Mouse (Mus musculus) heart, adult 2 months (tissue): Measurements from ENCODE around the gene Il22ra1. TPM values are rescaled to one million over a fixed set of nuclear protein-coding genes. Genes with fewer than 3 reads are reported as not detected.
A peak's percentile ranks its signal among the peaks of the same experiment; 100 is the strongest.
"Not testable (repeated sequence)": the region's sequence is repeated elsewhere in the genome, so short reads cannot be mapped to it uniquely, and the experiment has no call there.

Experiments
- DNase-seq, 2 experiments: peaks; one replicate each; pipeline ENCODE4 v3.0.0; 2021
- H3K27ac ChIP-seq: fragments of 200-600 bp; 2 replicates; pipeline ENCODE4 v1.8.1; 2022
- H3K27me3 ChIP-seq: fragments of 200-500 bp; 2 replicates; pipeline ENCODE4 v1.6.1; 2012; ENCODE audit warnings: mild to moderate bottlenecking, low read length, inconsistent platforms, mixed read lengths; ENCODE audit not compliant: control insufficient read depth, insufficient read depth
- H3K36me3 ChIP-seq: fragments of 200-500 bp; 2 replicates; pipeline ENCODE4 v1.6.1; 2012; ENCODE audit warnings: low read length, inconsistent platforms; ENCODE audit not compliant: control insufficient read depth, insufficient read depth
- H3K4me1 ChIP-seq: fragments of 200-500 bp; 2 replicates; pipeline ENCODE4 v1.6.1; 2011; ENCODE audit warnings: low read length; ENCODE audit not compliant: control insufficient read depth, insufficient read depth
- H3K4me3 ChIP-seq: fragments of 200-600 bp; 2 replicates; pipeline ENCODE4 v1.8.1; 2022
- H3K79me2 ChIP-seq: fragments of 200-500 bp; replicated peaks from 2 replicates; pipeline ENCODE4 v1.6.1; 2012; ENCODE audit warnings: mild to moderate bottlenecking, inconsistent platforms, low read length, moderate library complexity, mixed read lengths; ENCODE audit not compliant: control insufficient read depth, insufficient read depth
- H3K9ac ChIP-seq: fragments of 200-500 bp; 2 replicates; pipeline ENCODE4 v1.6.1; 2012; ENCODE audit warnings: low read depth, mild to moderate bottlenecking, control low read depth, inconsistent platforms, low read length, mixed read lengths
- CTCF ChIP-seq: fragments of 200-600 bp; IDR thresholded peaks from 2 replicates; pipeline ENCODE4 v1.8.1; 2022; ENCODE audit warnings: antibody characterized with exemption, mild to moderate bottlenecking, moderate library complexity
- EP300 ChIP-seq: fragments of 200-500 bp; IDR thresholded peaks from 2 replicates; pipeline ENCODE4 v1.6.1; 2011; ENCODE audit warnings: low read depth, low read length, control low read depth; ENCODE audit not compliant: insufficient read depth
- POLR2A ChIP-seq: fragments of 200-500 bp; IDR thresholded peaks from 2 replicates; pipeline ENCODE4 v1.6.1; 2011; ENCODE audit warnings: mild to moderate bottlenecking, low read depth, low read length, control low read depth; ENCODE audit not compliant: insufficient read depth
- WGBS: fragments of 180-500 bp; shearing (Covaris S2); methylation state at CpG from one replicate; pipeline ENCODE4 v1.1.7; 2018; 5-methylcytosine and 5-hydroxymethylcytosine counted together
- intact Hi-C: fragments of 180-260 bp; cut with DNase I; formaldehyde crosslinking; loops from one replicate; pipeline ENCODE4 v1.15.1; 2025
- polyA plus RNA-seq: library from polyadenylated mRNA; depleted of rRNA; stranded (reverse); fragments of >200 nt; gene quantifications from 2 replicates; pipeline ENCODE4 v1.2.3, GENCODE M21; 2012
- total RNA-seq, 2 experiments: library from RNA; stranded (reverse); gene quantifications; 2 replicates each; pipeline ENCODE4 v1.2.3; 2021

Il22ra1 gene
- total and polyA plus RNA-seq, 3 experiments: 0.23 to 0.42 (median 0.30) TPM

DNA sequence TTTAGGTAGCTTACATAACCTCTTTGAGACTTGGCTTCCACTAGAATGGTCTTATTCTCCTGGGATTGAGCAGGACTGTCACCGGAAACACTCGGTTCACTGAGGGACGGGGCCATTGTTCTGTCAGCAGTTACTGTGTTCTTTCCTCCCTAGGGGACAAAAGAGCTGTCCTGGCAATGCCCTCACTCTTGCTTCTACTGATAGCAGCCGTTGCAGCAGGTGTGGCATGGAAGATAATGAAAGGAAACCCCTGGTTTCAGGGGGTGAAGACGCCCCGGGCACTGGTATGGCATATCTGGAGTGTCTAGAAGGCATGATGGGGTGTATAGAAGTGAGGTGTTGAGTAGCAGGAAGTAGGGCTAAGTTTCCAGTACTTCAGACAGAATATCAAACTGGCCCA is 24.0 kb upstream of the Il22ra1 start:
- Histone ChIP-seq H3K4me3 (no peak overlapping the region), H3K4me1 (peaks cover 3% of the 10 kb centered on the region), H3K36me3 (no peaks in the 10 kb centered on the region), H3K27ac (peak overlapping the region; percentile 76), H3K9ac (no peak overlapping the region), H3K27me3 (no peaks in the 10 kb centered on the region), H3K79me2 (no peaks in the 10 kb centered on the region)
- intact Hi-C loops: loop anchor here (1.0 to 2.0 kb wide), 2 partner anchors 15 to 21 kb away; no protein-coding TSS in a partner anchor
- TF ChIP-seq CTCF (no peak), POLR2A (0 out of 2 replicates have a peak, but pooled peaks have one; percentile 24), EP300 (peak; percentile 92)
- WGBS: 39% methylated on average over 6 of the region's 6 CpGs
- DNase-seq: peak; percentile 34 to 49

- no peaks in the 10 kb centered on the region for H3K36me3 ChIP-seq
- H3K4me3 ChIP-seq: no peak overlapping the region
- no peaks in the 10 kb centered on the region for H3K27me3 ChIP-seq
- intact Hi-C loops: loop anchor here (5.0 kb wide), 2 partner anchors 171 to 226 kb away; no protein-coding TSS in a partner anchor
- peaks cover 3% of the 10 kb centered on the region for H3K4me1 ChIP-seq
- H3K27ac ChIP-seq: no peak overlapping the region
- WGBS: 88% methylated on average over 6 of the region's 6 CpGs
- no peak for DNase-seq
- TF ChIP-seq POLR2A (no peak), EP300 (no peak), CTCF (no peak)
- H3K9ac ChIP-seq: no peak overlapping the region
- H3K79me2 ChIP-seq: no peaks in the 10 kb centered on the region
These were observed 21.9 kb upstream of the Il22ra1 start for GRCm38 (mm10) chr4:135706045-135706444.

- Histone ChIP-seq H3K9ac (no peak overlapping the region), H3K4me1 (no peaks in the 10 kb centered on the region), H3K36me3 (no peaks in the 10 kb centered on the region), H3K4me3 (peak overlapping the region; percentile 41), H3K27ac (no peak overlapping the region), H3K27me3 (no peaks in the 10 kb centered on the region), H3K79me2 (no peaks in the 10 kb centered on the region)
- TF ChIP-seq CTCF (peak; percentile 90), POLR2A (no peak), EP300 (0 out of 2 replicates have a peak, but pooled peaks have one; percentile 31)
- 8% methylated on average over 8 of the region's 8 CpGs for WGBS
- DNase-seq: peak; percentile 76 to 86
- intact Hi-C loops: loop anchor here (1.0 to 5.0 kb wide), 4 partner anchors 26 to 223 kb away; no protein-coding TSS in a partner anchor
These were observed 18.9 kb upstream of the Il22ra1 start for GRCm38 (mm10) chr4:135709072-135709564.

DNA sequence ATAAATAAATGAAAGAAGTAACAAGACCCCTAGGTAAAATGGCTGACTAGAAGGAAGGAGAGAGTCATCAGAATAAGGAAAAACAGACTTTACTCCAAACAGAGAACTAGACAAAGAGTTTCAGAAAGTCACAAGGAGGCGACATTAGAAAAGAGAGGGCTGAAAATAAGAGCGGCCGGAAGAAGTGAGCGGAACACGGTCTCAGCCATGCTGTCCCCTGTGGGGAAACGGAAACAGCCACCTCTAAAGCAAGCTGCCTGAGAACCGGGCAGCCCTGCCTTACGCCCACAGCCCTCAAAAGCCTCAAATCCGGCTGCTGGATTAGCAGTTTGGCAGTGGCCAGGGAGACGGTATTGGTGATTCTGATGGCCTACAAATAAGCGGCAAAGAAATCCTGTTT is 18.4 kb upstream of the Il22ra1 start:
- no peaks in the 10 kb centered on the region for H3K27me3 ChIP-seq
- H3K9ac ChIP-seq: no peak overlapping the region
- H3K79me2 ChIP-seq: no peaks in the 10 kb centered on the region
- no peak overlapping the region for H3K27ac ChIP-seq
- intact Hi-C loops: loop anchor here (1.0 to 5.0 kb wide), 4 partner anchors 26 to 223 kb away; no protein-coding TSS in a partner anchor
- DNase-seq: no peak
- H3K4me1 ChIP-seq: no peaks in the 10 kb centered on the region
- H3K36me3 ChIP-seq: no peaks in the 10 kb centered on the region
- WGBS: 64% methylated on average over 11 of the region's 11 CpGs
- no peak overlapping the region for H3K4me3 ChIP-seq
- TF ChIP-seq EP300 (no peak), CTCF (no peak), POLR2A (no peak)

DNA sequence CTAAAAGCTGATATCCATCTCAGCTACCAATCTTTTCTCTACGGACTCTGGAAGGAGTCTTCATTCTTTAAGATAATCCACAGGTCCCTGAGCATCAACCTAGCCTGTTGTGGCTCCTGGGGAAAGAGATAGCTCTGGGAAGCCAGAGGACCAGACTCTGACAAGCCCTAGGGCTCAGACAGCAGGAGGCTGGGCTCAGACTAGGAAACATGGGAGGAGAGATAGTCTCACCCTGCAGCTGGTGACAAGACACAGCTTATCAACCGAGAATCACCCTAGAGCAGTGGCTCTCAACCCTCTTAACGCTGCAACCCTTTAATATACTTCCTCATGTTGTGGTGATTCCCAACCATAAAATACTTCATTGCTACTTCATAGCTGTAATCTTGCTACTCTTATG is 17.6 kb upstream of the Il22ra1 start:
- no peak for TF ChIP-seq EP300
- TF ChIP-seq POLR2A: no peak
- TF ChIP-seq CTCF: no peak
- Histone ChIP-seq H3K4me1 (no peaks in the 10 kb centered on the region), H3K9ac (no peak overlapping the region), H3K27ac (no peak overlapping the region), H3K4me3 (no peak overlapping the region), H3K36me3 (no peaks in the 10 kb centered on the region), H3K27me3 (no peaks in the 10 kb centered on the region), H3K79me2 (no peaks in the 10 kb centered on the region)
- intact Hi-C loops: no loop called here
- WGBS: 64% methylated on average over 3 of the region's 3 CpGs
- no peak for DNase-seq

DNA sequence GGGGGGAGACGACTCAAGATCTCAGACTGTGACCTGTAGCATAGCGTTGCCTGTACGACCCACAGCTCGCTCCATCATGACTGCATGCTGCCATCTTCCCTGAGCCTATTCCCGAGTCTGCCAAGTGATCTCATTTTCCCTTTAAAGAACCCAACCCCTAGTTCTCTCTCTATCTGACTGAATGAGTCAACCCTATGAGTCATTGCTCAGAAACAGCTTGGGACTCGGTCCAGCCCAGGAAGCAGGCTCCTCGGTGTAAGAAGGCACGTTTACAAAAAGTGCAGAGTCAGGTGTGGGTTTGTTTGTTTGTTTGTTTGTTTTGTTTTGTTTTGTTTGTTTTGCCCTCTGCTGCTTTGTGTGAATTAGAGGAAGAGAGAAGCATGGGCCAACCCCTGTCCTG is 13.2 kb upstream of the Il22ra1 start:
- TF ChIP-seq EP300: no peak
- no peak for TF ChIP-seq POLR2A
- no peak for TF ChIP-seq CTCF

GRCm38 (mm10) chr4:135716438-135716837 is 11.5 kb upstream of the Il22ra1 start:
- H3K27me3 ChIP-seq, DNase-seq, H3K27ac ChIP-seq, H3K4me3 ChIP-seq, H3K9ac ChIP-seq, H3K36me3 ChIP-seq, intact Hi-C loops, H3K4me1 ChIP-seq, H3K79me2 ChIP-seq: not testable (repeated sequence)
- 94% methylated on average over 11 of the region's 11 CpGs for WGBS

More for the DNA sequence above, 13.2 kb upstream of the Il22ra1 start:
- peak in 1 of 2 experiments; percentile 47 for DNase-seq
- no peak overlapping the region for H3K9ac ChIP-seq
- no peak overlapping the region for H3K4me3 ChIP-seq
- no peak overlapping the region for H3K27ac ChIP-seq
- H3K4me1 ChIP-seq: no peaks in the 10 kb centered on the region
- H3K36me3 ChIP-seq: no peaks in the 10 kb centered on the region
- no peaks in the 10 kb centered on the region for H3K27me3 ChIP-seq
- H3K79me2 ChIP-seq: no peaks in the 10 kb centered on the region
- intact Hi-C loops: no loop called here
- 43% methylated on average over 8 of the region's 8 CpGs for WGBS
